In genomic region chr16:45743591-45744144, GRCm38 (mm10) we compare ENCODE assay signal across 9 mouse cellular contexts. TPM values are rescaled to one million over a fixed set of nuclear protein-coding genes. Genes with fewer than 3 reads are reported as not detected.
DNase-seq lines count a peak whose midpoint lies in the region; ATAC-seq lines count a peak whose summit lies in the region.
"Had no signal": no experiment of that assay in that cellular context is flagged by ENCODE, and none has a peak within 500 bp of the region (broad histone marks: within the 10 kb centered on the region; RNA-seq: fewer than 3 reads in every experiment).

No protein-coding gene starts in this region.

- H3K9me3 ChIP-seq in intestine, embryonic 14.5 days (ENCODE audit: control insufficient read depth, low read length): no peaks in the 10 kb centered on the region
- no peaks in the 10 kb centered on the region for H3K9me3 ChIP-seq in intestine, embryonic 15.5 days
- no peaks in the 10 kb centered on the region for H3K9me3 ChIP-seq in forebrain, embryonic 15.5 days
- no peaks in the 10 kb centered on the region for H3K9me3 ChIP-seq in midbrain, embryonic 10.5 days (replicated peaks)

- intact Hi-C loops in gastrocnemius, postnatal 14 days (cut with DNase I; ENCODE audit: low total_unique reads): no loop called here

- no peak for DNase-seq in intestine, embryonic 14.5 days (ENCODE audit: low spot score)
- peak; percentile 7 for DNase-seq in NIH3T3 (ENCODE audit: low read depth)
- DNase-seq in midbrain, embryonic 10.5 days (ENCODE audit: low spot score): no peak
- DNase-seq in left cerebral cortex, adult 18-20 months (ENCODE audit: low spot score in 2 of 2): no peak
- DNase-seq in gastrocnemius, postnatal 14 days: no peak

- no peak for ATAC-seq in intestine, embryonic 14.5 days (replicated peaks; ENCODE audit: low FRiP score, low TSS enrichment, low read depth)
- ATAC-seq in intestine, embryonic 15.5 days: no peak
- no peak for ATAC-seq in forebrain, embryonic 15.5 days (replicated peaks)
- no peak for ATAC-seq in monocyte, adult 5-6 weeks (replicated peaks; ENCODE audit: insufficient number of reproducible peaks, low FRiP score, low TSS enrichment, poor library complexity, severe bottlenecking)

- 52% methylated on average over 4 of the region's 4 CpGs for WGBS in intestine, embryonic 14.5 days
- 56% methylated on average over 4 of the region's 4 CpGs for WGBS in intestine, embryonic 15.5 days
- 70% methylated on average over 4 of the region's 4 CpGs for WGBS in forebrain, embryonic 15.5 days
- WGBS in midbrain, embryonic 10.5 days: 68% methylated on average over 4 of the region's 4 CpGs

- H3K9ac ChIP-seq in intestine, embryonic 14.5 days (ENCODE audit: low read length): no peak overlapping the region
- no peak overlapping the region for H3K9ac ChIP-seq in intestine, embryonic 15.5 days
- 0 out of 2 replicates have a peak overlapping the region, but pooled peaks have one; percentile 82 for H3K9ac ChIP-seq in forebrain, embryonic 15.5 days (replicated peaks)

- H3K4me1 ChIP-seq in intestine, embryonic 14.5 days (replicated peaks; ENCODE audit: control insufficient read depth, insufficient read depth, low read length): peaks cover 19% of the 10 kb centered on the region
- H3K4me1 ChIP-seq in intestine, embryonic 15.5 days (replicated peaks): peaks cover 4% of the 10 kb centered on the region; the same call in 1 of the 2 replicates
- peaks cover 21% of the 10 kb centered on the region for H3K4me1 ChIP-seq in forebrain, embryonic 15.5 days
- peaks cover 26% of the 10 kb centered on the region for H3K4me1 ChIP-seq in midbrain, embryonic 10.5 days

- H3K4me2 ChIP-seq in intestine, embryonic 14.5 days (ENCODE audit: low read length): peak overlapping the region; percentile 56
- no peak overlapping the region for H3K4me2 ChIP-seq in intestine, embryonic 15.5 days (replicated peaks)
- peak overlapping the region; percentile 48 for H3K4me2 ChIP-seq in forebrain, embryonic 15.5 days (replicated peaks)

- peaks cover 27% of the 10 kb centered on the region for H3K36me3 ChIP-seq in intestine, embryonic 14.5 days (ENCODE audit: control insufficient read depth, insufficient read depth, low read length)
- H3K36me3 ChIP-seq in intestine, embryonic 15.5 days: no peaks in the 10 kb centered on the region
- H3K36me3 ChIP-seq in forebrain, embryonic 15.5 days: no peaks in the 10 kb centered on the region
- peaks cover 18% of the 10 kb centered on the region for H3K36me3 ChIP-seq in midbrain, embryonic 10.5 days

- H3K27ac ChIP-seq in intestine, embryonic 14.5 days (ENCODE audit: low read depth): peak overlapping the region; percentile 90; the same call in 1 of the 2 replicates
- H3K27ac ChIP-seq in intestine, embryonic 15.5 days: no peak overlapping the region
- H3K27ac ChIP-seq in forebrain, embryonic 15.5 days (replicated peaks): peak overlapping the region; percentile 89
- H3K27ac ChIP-seq in midbrain, embryonic 10.5 days (replicated peaks): peak overlapping the region; percentile 97

- no peak overlapping the region for H3K4me3 ChIP-seq in intestine, embryonic 14.5 days (ENCODE audit: low read depth, low read length)
- no peak overlapping the region for H3K4me3 ChIP-seq in intestine, embryonic 15.5 days (replicated peaks)
- H3K4me3 ChIP-seq in forebrain, embryonic 15.5 days: peak overlapping the region; percentile 71; the same call in 1 of the 2 replicates
- H3K4me3 ChIP-seq in midbrain, embryonic 10.5 days: peak overlapping the region; percentile 76; the same call in 1 of the 2 replicates

- H3K27me3 ChIP-seq in intestine, embryonic 14.5 days (replicated peaks; ENCODE audit: control insufficient read depth, insufficient read depth, low read length): no peaks in the 10 kb centered on the region
- no peaks in the 10 kb centered on the region for H3K27me3 ChIP-seq in intestine, embryonic 15.5 days (replicated peaks)
- H3K27me3 ChIP-seq in forebrain, embryonic 15.5 days: no peaks in the 10 kb centered on the region
- H3K27me3 ChIP-seq in midbrain, embryonic 10.5 days (ENCODE audit: low read depth, poor library complexity, severe bottlenecking): no peaks in the 10 kb centered on the region

RNA-seq across cellular contexts. Expression of gene Abhd10, which starts 0.9 kb away (rescaled TPM):
- 33.9 and 37.8 TPM in 2 replicates for polyA plus RNA-seq in intestine, embryonic 14.5 days (2014; fragmentation: Nextera tagmentation; extraction: Ambion mirVana)
- 33.1 and 35.1 TPM in 2 replicates for polyA plus RNA-seq in intestine, embryonic 15.5 days (2015; fragmentation: Nextera tagmentation; extraction: Ambion mirVana)
- 39.8 and 43.3 TPM in 2 replicates for polyA plus RNA-seq in forebrain, embryonic 15.5 days (2015; fragmentation: Nextera tagmentation; extraction: Ambion mirVana)
- 46.9 and 50.1 TPM in 2 replicates for polyA plus RNA-seq in midbrain, embryonic 10.5 days (2016; fragmentation: Nextera tagmentation; extraction: Ambion mirVana)
- total RNA-seq in left cerebral cortex, adult 18-20 months (2021): 10 to 100 TPM; 23.3 to 27.8 TPM
- 1 to 10 TPM; 8.0 to 9.4 TPM for total RNA-seq in gastrocnemius, postnatal 14 days (2021)
- total RNA-seq in monocyte, adult 5-6 weeks (2017): 19.0 to 34.7 TPM (median 24.2 TPM) in 3 replicates

RNA-seq across cellular contexts. Expression of gene Tagln3, which starts 19.3 kb away (rescaled TPM):
- 42.5 and 50.0 TPM in 2 replicates for polyA plus RNA-seq in intestine, embryonic 14.5 days (2014; fragmentation: Nextera tagmentation; extraction: Ambion mirVana)
- 28.0 and 28.1 TPM in 2 replicates for polyA plus RNA-seq in intestine, embryonic 15.5 days (2015; fragmentation: Nextera tagmentation; extraction: Ambion mirVana)
- 490 and 501 TPM in 2 replicates for polyA plus RNA-seq in forebrain, embryonic 15.5 days (2015; fragmentation: Nextera tagmentation; extraction: Ambion mirVana)
- 145 and 248 TPM in 2 replicates for polyA plus RNA-seq in midbrain, embryonic 10.5 days (2016; fragmentation: Nextera tagmentation; extraction: Ambion mirVana)
- 100 to 1,000 TPM; 320 to 341 TPM for total RNA-seq in left cerebral cortex, adult 18-20 months (2021)
- total RNA-seq in gastrocnemius, postnatal 14 days (2021): under 1 TPM; 0.35 to 0.49 TPM
- total RNA-seq in monocyte, adult 5-6 weeks (2017): not detected in 3 replicates
- total RNA-seq: hematopoietic stem cell, adult 5-6 weeks had no signal

RNA-seq across cellular contexts. Expression of gene Tmprss7, which starts 50.2 kb away (rescaled TPM):
- polyA plus RNA-seq in intestine, embryonic 14.5 days (2014; fragmentation: Nextera tagmentation; extraction: Ambion mirVana): 0.26 and 0.30 TPM in 2 replicates
- 0.24 and 0.25 TPM in 2 replicates for polyA plus RNA-seq in intestine, embryonic 15.5 days (2015; fragmentation: Nextera tagmentation; extraction: Ambion mirVana)
- 0.39 and 0.65 TPM in 2 replicates for polyA plus RNA-seq in forebrain, embryonic 15.5 days (2015; fragmentation: Nextera tagmentation; extraction: Ambion mirVana)
- 0.29 and 0.31 TPM in 2 replicates for polyA plus RNA-seq in midbrain, embryonic 10.5 days (2016; fragmentation: Nextera tagmentation; extraction: Ambion mirVana)
- 1 to 10 TPM; 1.5 to 2.7 TPM for total RNA-seq in left cerebral cortex, adult 18-20 months (2021)
- not detected for total RNA-seq in gastrocnemius, postnatal 14 days (2021)
- not detected in 3 replicates for total RNA-seq in monocyte, adult 5-6 weeks (2017)

Comparison
In these comparisons a context has a peak if more than half of its experiments do, and no peak if none do; other contexts are left out.
1. H3K4me3 ChIP-seq: peak in forebrain, embryonic 15.5 days (single experiment) and midbrain, embryonic 10.5 days (single experiment); none in intestine, embryonic 14.5 days (single experiment) and intestine, embryonic 15.5 days (single experiment).